Mouse (Mus musculus): ENCODE data around the gene Gpr39.
"Not testable (repeated sequence)": the region's sequence is repeated elsewhere in the genome, so short reads cannot be mapped to it uniquely, and the experiment has no call there.

Gpr39 gene

DNA sequence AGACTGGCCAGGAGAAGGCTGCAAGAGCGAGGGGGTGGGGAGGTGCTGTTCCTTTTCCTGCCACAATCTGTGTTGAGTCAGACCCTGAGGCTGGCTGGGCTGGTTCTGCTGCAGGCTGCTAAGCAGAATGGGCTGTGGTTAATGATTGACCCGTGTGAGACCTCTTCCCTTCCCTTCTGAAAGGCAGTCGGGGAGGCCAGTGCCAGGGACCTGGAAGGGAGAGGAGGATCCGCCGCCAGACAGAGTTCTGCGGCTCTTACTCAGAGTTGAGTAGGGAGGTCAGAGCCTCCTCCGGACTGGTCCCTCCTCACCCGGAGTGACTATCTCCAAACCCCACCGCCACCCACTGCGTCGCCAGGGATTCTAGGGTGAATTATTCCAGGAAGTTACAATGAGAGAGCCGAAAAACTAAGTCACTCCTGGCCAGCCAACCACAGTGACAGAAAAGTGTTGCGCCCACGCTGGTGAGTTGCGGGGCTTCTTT lies at the start of gene Gpr39:
Gene Gpr39 (plus strand): TSS at position 206 of the 484 bp plus-strand sequence.
- DNase-seq = no peak

DNA sequence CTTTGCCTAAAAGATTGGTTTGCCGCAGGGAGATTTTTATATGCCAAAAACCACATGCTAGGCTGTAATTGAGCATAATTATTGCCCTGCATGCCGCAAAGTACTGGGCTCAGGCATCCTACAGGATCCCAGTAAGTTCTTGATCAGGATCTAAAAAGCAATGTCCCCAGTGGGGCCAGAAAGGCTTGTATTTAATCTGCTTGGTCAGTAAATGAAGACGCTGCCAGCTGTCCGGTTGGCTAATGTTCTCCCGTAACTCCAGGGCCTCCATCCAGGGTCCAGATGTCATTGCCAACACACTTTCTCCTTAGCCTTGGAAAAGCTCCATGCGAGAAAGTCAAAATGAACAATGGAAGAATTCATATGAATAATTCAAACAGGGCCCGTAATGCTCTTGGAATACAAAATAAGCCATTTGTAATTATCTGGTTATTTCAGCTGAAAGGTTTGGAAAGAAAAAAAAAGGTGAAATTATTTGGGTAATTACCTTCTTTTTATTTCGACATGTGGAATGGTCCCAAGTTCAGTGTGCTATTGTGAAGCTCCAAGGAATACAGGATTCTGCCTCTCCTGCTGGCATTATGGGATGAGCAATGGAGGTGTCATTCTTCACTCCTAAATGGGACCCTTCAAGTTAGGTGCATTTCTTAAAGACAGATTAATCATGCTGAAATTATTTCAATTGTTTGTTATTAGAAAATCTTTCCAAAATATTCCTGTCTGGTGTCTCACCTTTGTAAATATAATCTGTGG lies 37.1 kb upstream of the Gpr39 start:
- no peak for DNase-seq

DNA sequence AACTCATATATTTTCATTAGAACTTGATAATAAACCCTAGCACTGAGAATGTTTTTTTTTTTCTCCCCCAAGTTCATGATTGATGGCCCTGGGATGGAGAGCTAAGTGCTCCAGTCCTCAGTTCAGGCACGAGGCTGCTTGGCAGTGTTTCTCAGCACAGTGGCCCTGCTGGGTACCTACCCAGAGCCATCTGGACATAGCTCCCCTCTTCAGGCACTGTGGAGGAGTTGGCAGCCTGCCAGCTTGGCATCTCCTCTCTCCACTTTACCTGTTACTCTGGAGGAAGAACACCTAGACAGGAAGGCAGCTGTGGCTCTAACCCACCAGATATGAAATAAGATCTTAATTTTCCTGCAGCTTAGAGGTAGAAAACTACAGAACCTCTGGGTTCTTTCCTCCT lies 33.2 kb upstream of the Gpr39 start:
- no peak for DNase-seq

DNA sequence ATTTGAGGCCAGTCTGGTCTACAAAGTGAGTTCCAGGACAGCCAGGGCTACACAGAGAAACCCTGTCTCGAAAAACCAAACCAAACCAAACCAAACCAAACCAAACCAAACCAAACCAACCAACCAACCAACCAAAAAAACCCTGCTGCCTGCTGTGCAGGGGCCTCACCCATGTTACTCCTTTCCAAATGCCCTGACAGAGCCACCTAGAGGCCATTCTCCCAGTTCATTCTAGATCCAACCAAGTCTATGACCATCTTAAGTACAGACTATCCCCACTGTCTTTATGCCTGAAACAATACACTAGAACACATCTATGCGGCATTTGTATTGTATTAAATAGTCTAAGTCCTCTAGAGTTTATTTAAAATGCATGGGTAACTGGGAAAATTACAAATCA lies 30.0 kb upstream of the Gpr39 start:
- not testable (repeated sequence) for DNase-seq

DNA sequence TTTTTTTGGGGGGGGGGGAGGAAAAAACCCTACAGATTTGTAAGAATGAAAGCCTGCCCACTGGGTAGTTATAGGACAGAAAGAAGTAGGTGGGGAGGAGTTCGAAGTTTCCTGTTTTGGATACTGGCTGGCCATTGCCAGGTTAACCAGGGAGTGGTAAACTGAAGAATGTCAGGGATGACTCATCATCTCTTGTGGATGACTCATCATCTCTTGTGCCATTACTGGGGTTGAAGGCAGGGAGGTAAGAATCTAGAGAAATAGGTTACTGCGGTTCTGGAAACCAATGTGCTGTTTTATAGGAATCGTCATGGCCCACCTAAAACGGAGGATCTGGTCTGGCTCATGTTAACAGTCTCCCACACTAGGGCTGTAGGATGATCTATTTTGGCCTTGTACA lies 28.8 kb upstream of the Gpr39 start:
- DNase-seq = no peak

DNA sequence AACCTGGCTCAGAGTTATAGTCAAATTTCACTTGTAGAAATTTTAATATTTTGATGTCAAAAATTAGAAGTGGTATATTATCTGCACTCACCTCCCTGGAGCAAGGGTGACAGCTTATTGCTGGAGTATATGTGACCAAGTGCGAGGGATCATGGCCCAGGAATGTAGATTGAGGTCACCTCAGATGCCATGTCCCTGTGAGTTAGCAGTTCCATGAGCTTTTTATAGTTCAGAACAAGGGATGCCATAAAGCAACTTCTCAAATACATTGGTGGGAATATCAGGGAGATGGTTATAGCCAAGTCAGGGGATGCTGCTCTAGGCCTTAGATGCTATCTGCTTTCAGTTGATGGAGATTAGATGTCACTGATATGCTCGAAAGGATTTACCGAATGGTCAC lies 27.7 kb upstream of the Gpr39 start:
- DNase-seq = no peak

DNA sequence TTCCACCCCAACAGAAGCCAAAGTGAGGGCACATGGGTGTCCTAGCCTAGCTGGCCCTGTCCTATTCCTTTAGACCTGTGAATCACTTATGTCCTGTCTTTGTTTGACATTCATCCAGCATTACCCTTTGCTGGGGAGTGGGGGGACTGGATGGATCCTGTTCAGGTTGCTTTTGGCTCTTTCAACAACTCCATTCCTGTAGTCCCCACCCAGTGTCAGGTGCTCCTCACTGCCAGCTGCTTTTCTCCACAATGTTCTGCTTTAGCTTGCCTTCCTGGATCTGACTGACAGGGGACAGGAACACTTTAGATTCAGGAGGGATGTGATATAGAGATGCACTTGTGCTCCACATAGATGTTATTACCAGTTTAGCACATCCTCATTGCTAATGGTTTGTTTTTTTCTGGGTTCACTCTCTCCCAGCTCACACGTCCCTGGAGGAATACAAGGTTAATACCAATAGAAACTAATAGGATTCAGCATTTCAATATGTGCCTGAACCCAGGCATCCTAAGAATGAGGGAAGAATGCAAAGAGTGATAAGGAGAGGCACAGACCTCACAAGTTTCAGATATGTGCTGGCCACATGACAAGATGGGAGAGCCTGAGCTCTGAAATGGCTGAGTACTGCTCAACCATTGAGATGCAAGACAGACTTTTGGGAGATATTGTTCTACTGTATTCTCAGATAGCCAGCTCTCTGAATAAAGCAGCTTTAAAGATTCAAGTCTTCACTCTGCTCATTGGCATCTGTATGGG lies 23.8 kb upstream of the Gpr39 start:
- DNase-seq = no peak

DNA sequence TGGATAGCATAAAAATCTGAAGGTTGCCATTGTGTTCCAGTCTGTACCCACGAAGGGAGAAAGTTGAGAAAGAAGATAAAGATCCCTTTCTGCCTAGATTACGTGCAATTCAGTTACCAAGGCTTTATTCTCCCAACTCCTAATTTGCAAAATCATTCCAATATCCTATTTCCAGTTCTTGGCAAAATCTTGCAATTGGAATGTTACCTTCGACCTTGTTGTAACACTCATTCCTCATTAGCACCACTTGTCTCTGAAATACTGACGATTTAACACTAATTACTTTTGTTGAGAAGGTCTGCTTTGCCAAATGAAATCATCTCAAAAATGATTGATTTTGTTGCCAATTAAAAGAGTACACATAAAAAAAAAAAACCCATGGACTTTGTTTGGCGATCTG lies 19.4 kb upstream of the Gpr39 start:
- DNase-seq = no peak

DNA sequence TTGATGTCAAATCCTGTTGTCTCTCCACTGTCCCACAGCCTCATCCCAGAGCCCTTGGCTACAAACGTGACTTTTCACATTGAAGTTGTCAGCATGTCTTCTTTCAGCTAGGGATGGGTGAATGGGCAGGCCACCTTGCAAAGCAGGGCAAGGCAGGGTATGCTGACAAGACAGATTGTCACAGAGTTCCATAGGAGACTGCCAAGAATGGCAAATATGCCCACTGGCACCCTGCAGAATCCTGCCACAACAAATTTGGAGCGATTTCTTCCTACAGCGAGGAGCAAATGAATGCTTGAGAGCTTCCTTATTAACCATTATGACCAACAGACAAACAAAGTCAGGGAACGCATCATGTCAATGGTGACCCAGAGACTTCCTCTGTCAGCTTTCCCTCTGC lies 16.6 kb upstream of the Gpr39 start:
- DNase-seq = no peak

DNA sequence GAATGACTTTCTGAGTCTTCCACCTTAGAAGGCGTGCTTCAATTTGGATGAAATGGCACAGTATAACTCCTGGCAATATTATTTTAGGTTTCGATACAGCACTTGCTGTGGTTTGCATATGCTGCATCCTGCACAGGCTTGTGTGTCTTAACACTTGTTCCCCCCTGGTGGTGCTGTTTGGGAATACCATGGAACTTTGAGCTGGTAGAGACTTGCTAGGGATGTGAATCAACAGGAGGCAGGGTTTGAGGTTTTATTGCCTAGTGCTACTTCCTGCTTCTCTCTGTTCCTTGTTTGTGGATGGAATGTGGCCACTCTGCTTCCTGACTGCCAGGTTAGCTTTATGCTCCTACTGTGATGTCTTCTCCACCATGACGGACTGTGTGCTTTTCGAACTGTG lies 15.9 kb upstream of the Gpr39 start:
- DNase-seq = no peak

DNA sequence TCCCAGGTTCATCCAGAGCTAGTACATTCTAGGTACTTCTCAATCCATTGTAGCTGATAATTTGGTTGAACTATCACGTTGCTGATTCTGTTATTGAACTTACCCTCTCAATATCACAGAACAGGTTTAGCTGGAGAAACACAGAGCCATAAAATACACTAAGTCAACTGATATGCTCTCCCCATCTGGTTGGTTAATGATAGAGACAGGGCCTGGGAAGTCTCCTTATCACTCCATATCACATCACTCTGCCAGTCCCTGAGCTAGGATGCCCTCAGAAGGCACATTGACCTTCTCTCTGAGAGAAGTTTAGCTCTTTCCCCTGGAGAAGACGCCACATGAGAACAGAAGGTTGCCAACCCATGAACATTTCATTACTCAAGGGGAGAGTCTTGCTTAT lies 14.7 kb upstream of the Gpr39 start:
- no peak for DNase-seq

DNA sequence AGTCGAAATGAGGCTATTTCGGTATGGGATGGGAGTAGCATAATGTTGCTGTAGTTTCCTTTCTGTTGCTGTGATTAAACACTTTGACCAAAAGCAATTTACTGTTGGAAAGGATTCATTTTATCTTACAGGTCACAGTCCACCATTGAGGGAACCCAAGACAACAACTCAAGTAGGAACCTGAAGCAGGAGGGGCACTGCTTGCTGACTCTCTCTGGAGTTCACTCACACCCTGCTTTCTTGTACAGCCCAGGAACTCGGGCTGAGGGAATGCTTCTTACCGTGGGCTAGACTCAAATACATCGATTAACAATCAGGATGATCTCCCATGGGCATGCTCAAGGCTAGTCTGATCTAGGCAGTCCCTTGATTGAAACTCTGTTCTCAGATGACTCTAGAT lies 14.1 kb upstream of the Gpr39 start:
- DNase-seq = no peak

DNA sequence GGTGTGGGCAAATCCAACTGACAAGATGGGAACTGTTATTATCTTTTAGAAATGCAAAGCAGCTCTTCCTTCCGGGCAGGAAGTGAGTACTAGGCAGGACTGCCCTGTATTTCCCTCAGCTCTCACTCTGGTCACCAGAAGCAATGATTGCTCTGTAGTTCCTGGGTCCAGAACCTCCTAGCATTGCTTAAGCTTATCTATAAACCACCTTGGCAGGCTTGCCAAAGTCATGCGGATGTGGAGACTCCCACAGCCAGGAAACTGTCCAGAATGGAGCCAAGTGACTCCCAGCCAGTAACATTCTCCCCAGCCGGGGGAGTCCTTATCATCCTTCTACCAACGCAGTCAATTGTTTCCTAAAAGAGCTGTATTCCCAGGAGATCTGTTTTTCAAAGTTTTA lies 13.7 kb upstream of the Gpr39 start:
- DNase-seq = no peak

DNA sequence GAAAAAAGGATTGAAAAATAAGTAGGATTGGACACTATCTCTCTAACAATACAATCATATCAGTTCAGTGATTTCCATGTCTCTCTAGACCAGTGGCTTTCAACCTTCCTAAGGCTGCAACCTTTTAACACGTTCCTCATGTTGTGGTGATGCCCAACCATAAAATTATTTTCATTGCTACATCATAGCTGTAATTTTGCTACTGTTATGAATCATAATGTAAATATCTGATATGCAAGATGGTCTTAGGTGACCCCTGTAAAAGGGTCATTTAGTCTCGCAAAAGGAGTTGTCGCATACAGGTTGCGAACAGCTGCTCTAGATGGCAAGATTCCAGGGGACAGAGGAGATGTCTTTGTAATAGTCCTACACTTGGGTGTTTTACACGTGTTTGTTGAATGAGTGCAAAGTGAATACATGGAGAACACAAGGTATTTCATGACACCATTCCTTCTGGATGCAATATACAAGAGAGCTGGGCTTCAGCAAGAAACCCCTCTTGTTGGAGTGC lies 11.6 kb upstream of the Gpr39 start:
- no peak for DNase-seq

DNA sequence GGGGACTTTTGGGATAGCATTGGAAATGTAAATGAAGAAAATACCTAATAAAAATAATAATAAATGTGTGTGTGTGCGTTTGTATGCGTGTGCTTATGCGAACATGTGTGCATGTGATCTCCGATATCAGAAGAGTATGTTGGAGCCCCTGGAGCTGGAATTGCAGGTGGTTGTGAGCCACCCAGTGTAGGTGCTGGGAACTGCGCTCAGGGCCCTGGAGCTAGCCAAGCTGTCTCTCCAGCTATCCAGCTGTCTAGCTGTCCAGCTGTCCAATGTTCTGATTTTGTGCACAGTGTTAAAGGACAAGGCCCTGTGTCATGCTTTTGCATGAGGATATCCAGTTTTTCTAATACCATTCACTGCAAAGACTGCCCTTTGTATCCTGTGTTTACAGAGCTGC lies 7.8 kb upstream of the Gpr39 start:
- no peak for DNase-seq

DNA sequence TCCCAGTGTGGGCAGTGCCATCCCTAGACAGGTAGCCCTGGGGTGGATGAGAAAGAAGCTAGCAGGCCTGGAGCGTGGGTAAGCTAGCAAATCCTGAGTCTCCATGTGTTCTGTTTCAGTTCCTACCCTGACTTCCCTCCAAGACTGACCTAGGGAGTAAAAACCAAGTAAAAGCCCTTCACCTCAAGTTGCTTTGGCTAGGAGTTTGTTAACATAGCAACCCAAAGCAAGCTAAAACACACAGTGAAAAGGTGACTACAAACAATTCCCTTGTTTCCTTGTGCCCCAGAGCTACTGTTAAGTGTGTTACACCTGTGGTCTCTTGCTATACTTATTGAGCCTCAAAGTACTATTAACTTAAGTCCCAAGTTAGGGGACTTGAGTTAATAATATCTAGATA lies 1.6 kb upstream of the Gpr39 start:
- no peak for DNase-seq

DNA sequence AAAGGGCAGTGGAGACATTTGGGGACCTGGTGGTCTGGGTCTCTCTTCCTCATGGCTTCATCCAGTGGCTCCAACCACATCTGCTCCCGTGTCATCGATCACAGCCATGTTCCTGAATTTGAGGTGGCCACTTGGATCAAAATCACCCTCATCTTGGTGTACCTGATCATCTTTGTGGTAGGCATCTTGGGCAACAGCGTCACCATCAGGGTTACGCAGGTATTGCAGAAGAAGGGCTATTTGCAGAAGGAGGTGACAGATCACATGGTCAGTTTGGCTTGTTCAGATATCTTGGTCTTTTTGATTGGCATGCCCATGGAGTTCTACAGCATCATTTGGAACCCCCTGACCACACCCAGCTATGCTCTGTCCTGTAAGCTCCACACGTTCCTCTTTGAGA lies 491 bp downstream of the Gpr39 start:
- DNase-seq = no peak

DNA sequence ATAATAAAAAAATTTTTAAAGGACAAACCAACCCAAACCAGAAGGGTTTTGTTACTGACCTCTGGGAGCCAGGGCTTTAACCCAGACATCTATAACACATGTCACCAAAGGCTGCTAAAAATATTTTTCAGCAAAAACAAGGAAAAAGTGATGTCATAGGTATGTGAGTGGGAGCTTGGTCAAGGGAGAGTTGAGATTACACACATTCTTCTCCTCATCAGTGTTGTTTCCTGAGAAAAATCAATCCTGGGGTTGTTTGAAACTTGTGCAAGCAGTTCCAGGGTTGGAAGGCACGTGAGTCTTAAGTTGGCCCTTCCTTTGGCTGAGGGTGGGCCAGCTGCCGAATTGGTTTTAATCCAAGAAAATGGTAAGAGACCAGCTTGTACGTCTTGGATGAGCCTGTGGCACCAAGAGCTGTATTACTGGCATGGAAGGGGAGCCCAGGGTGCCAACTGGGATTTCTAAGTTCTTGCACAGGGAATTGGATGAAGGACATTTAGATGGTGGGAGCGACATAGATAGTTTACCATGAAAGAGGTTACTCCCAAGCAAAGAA lies 2.8 kb downstream of the Gpr39 start:
- no peak for DNase-seq

DNA sequence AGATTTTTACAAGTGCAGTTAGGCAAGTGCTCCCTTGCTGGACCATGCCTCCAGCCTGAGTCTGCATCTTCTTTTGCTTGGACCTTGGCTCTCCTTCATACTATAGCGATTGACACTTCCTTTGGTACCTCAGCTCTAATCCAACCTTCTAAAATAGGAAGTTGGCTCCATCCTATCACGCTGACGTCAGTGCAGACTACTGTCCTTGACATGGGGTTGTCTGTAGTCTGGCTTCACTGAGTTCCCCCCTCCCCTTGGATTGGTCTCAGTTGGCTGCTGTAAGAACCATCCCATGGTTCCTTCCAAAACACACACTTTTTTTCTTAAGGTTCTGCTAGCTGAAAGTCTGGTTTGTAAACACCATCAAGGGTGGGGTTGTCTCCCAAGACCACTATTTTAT lies 7.6 kb downstream of the Gpr39 start:
- DNase-seq = no peak

DNA sequence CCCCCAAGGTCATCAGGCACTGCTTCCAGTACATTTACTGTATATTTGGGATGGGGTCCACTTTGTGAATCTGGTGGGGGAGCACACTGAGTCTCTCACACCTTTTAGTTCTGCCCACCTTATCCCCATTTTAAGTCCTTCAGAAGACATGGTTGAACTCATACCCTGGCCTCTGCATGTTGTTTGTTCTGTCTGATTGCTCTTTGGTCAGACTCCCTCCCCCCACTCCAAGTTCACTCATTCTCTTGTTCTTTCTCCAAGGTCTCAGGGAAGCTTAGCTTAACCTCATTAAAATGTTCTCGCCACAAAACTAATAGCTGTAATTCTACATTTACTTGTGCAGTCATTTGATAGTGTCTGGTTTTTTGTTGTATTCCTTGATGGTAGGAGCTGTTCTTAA lies 8.5 kb downstream of the Gpr39 start:
- no peak for DNase-seq

DNA sequence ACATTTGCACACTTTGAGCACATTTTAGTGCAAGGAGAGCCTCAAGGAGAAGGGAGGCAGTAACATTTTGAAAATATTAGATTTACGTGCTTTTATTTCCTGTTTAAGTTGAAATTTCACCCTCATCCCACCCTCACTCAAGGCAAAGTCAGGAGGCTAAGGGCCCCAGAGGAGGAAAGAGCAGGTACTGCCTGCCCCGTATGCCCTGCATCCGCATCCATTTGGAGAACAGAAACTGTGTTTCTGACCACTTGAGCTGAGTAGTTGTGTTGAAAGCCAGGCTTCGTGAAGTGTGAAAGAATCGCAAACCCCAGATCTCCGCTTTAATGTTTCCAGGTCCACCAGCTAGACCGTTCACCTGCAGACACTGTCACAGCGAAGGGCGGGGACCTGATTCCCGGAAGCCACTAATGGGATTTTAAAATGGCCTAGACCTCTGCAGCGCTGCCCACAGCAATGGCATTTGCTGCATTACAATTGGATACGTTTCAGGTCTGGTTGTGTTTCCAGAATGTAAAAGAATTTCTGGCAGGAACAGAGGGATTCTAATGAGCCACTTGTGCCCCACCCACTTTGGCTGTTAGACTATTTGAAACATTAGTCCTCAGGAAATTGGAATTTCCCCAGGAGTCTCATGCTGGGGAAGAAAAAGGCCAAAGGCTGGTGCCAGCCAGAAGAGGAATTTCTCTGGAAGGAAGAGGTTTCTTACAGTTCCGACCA lies 11.1 kb downstream of the Gpr39 start:
- no peak for DNase-seq

DNA sequence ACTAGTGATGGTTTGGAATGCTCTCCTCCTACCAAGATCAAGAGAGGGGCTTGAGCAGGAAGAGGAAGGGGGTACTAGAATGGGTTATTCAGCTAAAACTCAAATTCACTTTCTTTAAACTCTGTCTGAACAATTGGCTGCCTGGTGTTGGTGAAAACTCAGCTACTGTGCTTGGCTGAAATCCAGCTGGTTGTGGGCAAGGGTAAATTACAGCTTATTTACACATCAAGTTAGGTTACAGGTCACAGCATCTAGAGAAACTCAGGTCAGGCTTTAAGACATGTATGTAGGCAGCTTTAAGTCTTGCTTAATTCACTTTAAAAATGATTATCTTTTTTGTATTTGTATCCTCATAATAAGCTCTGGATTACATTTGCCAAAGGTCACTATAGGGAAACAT lies 16.7 kb downstream of the Gpr39 start:
- no peak for DNase-seq

DNA sequence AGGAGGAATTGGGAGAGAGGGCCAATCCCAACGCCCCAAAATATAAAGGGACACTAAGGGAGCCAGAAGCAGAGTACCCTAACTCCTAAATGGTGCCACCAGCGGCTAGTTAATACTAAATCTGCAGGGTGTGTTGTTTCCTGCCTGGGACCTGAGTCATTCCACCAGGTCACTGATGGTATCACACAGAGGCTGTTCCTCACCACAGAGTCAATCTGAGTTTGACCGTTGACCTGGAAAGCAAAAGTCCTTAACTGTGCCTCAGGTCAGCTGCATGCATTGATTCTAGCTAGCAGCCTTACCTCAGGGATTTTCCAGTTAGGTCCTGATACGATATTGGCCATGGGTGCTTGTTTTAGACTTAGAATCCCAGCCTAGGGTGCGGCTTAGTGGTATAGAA lies 17.5 kb downstream of the Gpr39 start:
- no peak for DNase-seq

All from B cell, adult 2 months (primary cell).